Mouse (Mus musculus): ENCODE data around the gene Rarres2. TPM values are rescaled to one million over a fixed set of nuclear protein-coding genes. Genes with fewer than 3 reads are reported as not detected.
A peak's percentile ranks its signal among the peaks of the same experiment; 100 is the strongest.

The Rarres2 gene
- total RNA-seq (2021) = 10 to 100 TPM; 14.6 to 24.8 TPM
- long read RNA-seq, experiment 1, partial matches to known transcripts = 3 of 10 reads
- long read RNA-seq, experiment 1, other reads (novel, unspliced or antisense) = 0 of 10 reads
- long read RNA-seq, experiment 2, transcript Rarres2-204 (6 exons, 795 nt) = major isoform, 5 of 11 reads
- long read RNA-seq, experiment 2, partial matches to known transcripts = 2 of 11 reads
- long read RNA-seq, experiment 2, other reads (novel, unspliced or antisense) = 1 of 11 reads

DNA sequence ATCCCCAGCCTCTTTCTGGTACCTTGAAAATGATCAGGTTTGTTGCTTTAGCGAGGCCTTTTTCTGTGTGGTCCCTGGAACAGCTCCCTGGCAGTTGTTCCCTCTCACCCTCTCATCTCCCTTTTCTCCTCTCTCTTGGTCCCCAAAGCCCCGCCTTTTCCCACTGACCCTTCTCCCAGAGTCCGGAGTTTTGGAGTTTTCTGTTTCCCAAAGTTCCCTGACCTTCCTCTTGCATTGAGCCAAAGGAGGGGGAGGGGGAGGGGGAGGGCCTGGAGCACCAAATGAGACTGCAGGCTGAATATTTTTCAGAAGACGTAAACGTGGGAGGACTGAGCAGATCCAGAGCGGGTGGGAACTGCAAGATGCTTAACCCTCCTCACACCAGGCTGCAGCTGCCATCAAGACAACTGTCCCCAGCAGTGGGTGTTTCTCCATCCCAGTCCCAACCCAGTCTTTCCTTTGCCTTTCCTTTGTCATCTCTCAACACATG lies at the start of gene Rarres2:
Rarres2 (minus strand) TSS at position 218 of the 490 bp plus-strand sequence.
- DNase-seq (ENCODE audit: low spot score) = peak; percentile 71

DNA sequence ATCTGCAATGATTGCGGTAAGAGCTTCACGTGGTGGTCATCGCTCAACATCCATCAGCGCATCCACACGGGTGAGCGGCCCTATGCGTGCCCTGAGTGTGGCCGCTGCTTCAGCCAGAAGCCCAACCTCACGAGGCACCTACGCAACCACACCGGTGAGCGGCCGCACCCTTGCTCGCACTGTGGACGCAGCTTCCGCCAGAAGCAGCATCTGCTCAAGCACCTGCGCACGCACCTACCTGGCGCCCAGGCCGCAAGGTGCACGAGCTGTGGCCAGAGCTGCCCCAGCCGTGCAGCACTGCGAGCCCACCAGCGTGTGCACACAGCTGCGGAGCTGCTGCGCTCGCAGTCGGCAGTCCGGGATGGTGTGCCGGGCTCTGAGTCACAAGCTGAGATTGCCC lies 47.4 kb upstream of the Rarres2 start:
- DNase-seq (ENCODE audit: low spot score) = no peak

- no peak for DNase-seq (ENCODE audit: low spot score)
These were observed 42.2 kb upstream of the Rarres2 start for GRCm38 (mm10) chr6:48614756-48615155.

DNA sequence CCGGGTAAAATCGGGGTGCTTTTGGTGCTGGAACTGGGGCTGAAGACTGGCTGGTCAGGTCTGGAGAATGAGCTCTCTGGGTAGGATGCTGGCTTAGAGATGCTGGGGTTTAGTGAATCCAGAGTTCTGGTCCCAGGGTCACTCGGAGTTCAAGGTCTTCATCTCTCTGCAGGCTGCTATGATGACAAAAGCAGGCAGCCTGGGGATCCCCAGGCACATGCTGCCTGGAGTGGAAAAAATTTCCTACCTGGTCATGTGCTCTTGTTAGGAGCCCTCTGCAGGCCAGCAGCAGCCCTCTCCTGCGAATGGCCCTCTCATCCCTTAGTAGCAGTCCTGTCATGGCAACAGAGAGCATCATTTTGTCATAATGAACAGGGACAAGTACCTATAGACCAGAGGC lies 40.9 kb upstream of the Rarres2 start:
- no peak for DNase-seq (ENCODE audit: low spot score)

GRCm38 (mm10) chr6:48610657-48611056 lies 38.1 kb upstream of the Rarres2 start:
- DNase-seq (ENCODE audit: low spot score) = no peak

- no peak for DNase-seq (ENCODE audit: low spot score)
These were observed 36.9 kb upstream of the Rarres2 start for GRCm38 (mm10) chr6:48609512-48609911.

- no peak for DNase-seq (ENCODE audit: low spot score)
These were observed 35.5 kb upstream of the Rarres2 start for GRCm38 (mm10) chr6:48608124-48608523.

GRCm38 (mm10) chr6:48602080-48602741 lies 29.6 kb upstream of the Rarres2 start:
- peak; percentile 28 for DNase-seq (ENCODE audit: low spot score)

GRCm38 (mm10) chr6:48601271-48602079 lies 28.9 kb upstream of the Rarres2 start, which contains the start of gene Zfp775:
Zfp775 (plus strand) TSS chr6:48602063.
- peak; percentile 97 for DNase-seq (ENCODE audit: low spot score)

GRCm38 (mm10) chr6:48600594-48600993 lies 28.0 kb upstream of the Rarres2 start:
- no peak for DNase-seq (ENCODE audit: low spot score)

DNA sequence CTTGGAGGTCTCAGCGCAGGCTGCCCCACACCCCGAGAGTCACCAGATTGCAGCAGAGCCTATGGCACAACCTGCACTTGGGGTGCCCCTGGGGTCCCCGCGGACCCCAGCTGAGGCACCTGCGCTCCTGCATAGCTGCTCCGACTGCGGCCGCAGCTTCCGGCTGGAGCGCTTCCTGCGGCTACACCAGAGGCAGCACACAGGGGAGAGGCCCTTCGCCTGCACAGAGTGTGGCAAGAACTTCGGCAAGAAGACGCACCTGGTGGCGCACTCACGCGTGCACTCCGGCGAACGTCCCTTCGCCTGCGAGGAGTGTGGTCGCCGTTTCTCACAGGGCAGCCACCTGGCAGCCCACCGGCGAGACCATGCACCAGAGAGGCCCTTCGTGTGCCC lies 24.6 kb upstream of the Rarres2 start:
- no peak for DNase-seq (ENCODE audit: low spot score)

- DNase-seq (ENCODE audit: low spot score) = no peak
These were observed 24.1 kb upstream of the Rarres2 start for GRCm38 (mm10) chr6:48596545-48597232.

DNA sequence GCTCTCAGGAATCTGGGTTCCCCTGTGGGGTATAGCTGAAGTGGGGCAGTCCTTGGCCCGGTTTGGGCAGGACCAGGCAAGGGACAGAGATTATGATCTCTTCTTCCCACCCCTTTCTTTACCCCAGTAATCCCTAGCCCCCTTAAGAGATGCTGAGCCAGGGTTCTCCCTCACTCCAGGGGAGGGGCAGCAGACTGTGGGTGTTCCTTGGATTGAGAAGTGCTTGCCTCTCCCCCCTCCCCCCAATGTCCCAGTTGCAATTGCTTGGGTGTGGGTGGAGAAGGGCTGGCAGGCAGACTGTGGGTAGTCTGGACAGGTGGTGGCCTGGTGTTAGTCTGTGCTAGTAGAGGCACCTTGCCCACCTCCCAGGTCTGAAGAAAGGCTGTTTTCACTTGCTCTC lies 22.7 kb upstream of the Rarres2 start:
- no peak for DNase-seq (ENCODE audit: low spot score)

GRCm38 (mm10) chr6:48594043-48594738 lies 21.6 kb upstream of the Rarres2 start:
- peak; percentile 21 for DNase-seq (ENCODE audit: low spot score)

DNA sequence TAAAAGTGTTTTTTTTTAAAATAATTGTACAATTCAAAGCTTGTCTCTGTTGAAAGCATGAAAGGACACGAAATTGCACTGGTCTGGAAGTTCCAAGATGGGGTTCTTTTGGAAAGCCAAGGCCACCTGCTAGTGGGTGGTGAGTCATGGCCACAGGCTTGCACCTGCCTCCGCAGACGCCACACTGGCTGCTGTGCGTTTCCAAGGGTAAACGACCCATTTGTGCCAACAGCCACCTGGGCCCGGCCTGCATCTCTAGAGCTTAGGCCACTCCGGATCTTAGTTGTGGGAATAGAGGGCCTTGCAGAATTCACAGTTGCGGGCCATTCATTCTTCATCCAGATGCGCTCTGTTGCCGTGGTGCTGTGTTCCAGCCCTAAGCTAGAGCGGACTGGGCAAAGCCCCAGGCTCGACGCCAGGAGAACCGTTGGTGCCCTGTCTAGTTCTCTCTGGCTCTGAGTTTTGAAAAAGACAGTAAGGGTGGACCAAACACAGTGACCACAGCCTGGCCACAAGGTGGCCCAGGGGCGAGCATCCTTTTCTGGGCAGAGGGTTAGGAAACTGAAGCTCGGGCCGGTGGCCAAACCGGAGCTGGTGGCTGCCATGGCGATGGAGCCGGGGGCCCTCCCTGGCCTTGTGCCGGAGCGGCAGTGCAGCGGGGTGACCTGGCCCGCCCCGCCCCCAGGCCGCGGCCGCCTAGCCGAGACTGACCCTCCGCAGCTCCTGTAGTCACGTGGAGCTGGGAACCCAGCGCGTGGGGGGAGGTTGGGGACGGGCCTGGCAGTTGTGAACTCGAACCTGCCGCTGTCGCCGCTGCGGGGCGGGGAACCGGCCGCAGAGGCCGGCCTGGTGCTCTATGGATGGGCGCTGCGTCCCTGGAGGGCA lies 20.8 kb upstream of the Rarres2 start, which contains the start of the genes Repin1 and Gm44965:
Repin1 (plus strand) TSS at position 726 of the 885 bp plus-strand sequence.
Gm44965 (plus strand) TSS at position 784 of the 885 bp plus-strand sequence.
- peak; percentile 93 for DNase-seq (ENCODE audit: low spot score)

DNA sequence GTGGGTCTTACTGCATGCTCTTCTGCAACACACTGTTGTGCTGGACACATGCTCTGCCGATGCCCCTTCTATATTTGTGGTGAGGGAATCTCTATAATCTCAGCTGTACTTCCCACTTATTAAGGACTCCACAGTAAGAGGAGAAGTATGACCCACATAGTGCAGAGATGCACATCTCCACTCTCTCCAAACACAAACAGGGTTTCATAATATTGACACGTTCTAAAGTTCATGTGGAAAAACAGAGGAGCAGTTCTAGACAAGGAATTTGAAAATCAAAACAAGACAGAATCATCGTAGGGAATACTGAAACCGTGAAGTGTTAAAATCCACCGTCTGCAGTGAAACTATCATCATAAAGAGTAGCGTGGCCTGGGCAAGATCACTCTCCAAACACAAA lies 19.3 kb upstream of the Rarres2 start:
- DNase-seq (ENCODE audit: low spot score) = no peak

- DNase-seq (ENCODE audit: low spot score) = no peak
These were observed 18.7 kb upstream of the Rarres2 start for GRCm38 (mm10) chr6:48591221-48591845.

DNA sequence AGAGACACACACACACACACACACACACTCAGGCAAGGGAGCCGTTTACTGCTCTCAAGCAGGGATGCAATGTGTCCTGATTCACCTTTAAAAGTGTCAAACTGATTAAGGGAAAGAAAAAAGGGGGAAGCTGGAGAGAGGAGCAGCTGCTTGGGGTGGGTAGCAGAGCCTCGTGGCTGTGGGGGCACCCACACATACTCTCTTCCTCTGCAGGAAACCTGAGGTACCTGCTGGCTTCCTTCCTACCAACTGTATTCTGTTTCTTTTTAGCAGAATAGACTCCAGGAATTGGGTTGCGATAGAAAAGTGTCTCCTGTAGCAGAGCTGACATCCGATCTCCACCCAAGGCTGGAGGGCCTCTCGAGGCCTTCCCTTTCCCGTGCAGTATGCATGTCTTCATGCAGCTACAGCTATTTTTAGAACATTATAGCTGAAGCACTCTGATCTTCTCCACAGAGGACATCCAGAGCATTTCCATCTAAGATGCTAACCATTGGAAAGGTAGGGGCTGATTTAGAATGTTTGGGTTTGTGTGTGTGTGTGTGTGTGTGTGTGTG lies 16.7 kb upstream of the Rarres2 start, which contains the start of gene Gm45021:
Gm45021 (plus strand) TSS at position 417 of the 557 bp plus-strand sequence.
- DNase-seq (ENCODE audit: low spot score) = no peak

DNA sequence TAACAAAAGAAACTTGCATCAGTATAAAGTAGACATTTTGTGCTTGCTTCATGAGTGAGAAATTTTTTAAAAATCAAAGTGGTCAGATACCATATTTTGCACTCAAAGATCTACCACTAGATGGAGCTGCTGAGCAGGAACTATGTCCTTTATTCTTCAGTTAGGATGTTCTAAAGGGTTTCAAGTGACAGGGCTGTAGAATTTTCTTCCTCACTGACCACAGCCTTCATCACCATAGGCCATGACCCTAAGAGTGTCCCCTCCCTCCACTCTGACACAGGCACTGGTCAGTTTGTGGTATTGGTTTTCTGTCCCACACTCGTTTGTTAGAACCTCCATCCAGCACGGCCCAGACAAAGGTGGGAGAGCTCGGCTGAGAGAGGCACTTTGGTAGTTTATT lies 9.4 kb upstream of the Rarres2 start:
- DNase-seq (ENCODE audit: low spot score) = peak; percentile 55

Measured in gastrocnemius, adult 18-20 months (tissue).